Mouse (Mus musculus): ENCODE results near the gene Fkbp4. TPM values are rescaled to one million over a fixed set of nuclear protein-coding genes. Genes with fewer than 3 reads are reported as not detected.

Fkbp4 gene
- total and polyA plus RNA-seq, 3 experiments, result 206 to 359 (median 351) TPM

GRCm38 (mm10) chr6:128469451-128469850 is 31.0 kb upstream of the Fkbp4 start:
- peak; percentile 18 to 34 for DNase-seq
- intact Hi-C loops (cut with DNase I), result no loop called here
- Histone ChIP-seq H3K4me1 (ENCODE audit: control insufficient read depth, insufficient read depth, low read length) (no peaks in the 10 kb centered on the region), H3K9ac (ENCODE audit: low read depth, low read length) (no peak overlapping the region), H3K79me2 (replicated peaks; ENCODE audit: control insufficient read depth, insufficient read depth, low read length) (no peaks in the 10 kb centered on the region), H3K27me3 (ENCODE audit: control insufficient read depth, insufficient read depth, low read length) (no peaks in the 10 kb centered on the region), H3K27ac (no peak overlapping the region), H3K36me3 (ENCODE audit: control insufficient read depth, insufficient read depth, low read length) (no peaks in the 10 kb centered on the region), H3K4me3 (no peak overlapping the region)
- 4% methylated on average over 12 of the region's 12 CpGs for WGBS
- TF ChIP-seq EP300 (IDR thresholded peaks at IDR 0.05; ENCODE audit: insufficient read depth, low read depth, low read length), result no peak
- no peak for TF ChIP-seq POLR2A (IDR thresholded peaks at IDR 0.05; ENCODE audit: insufficient read depth, low read depth, low read length)
- TF ChIP-seq CTCF (IDR thresholded peaks at IDR 0.05), result no peak

GRCm38 (mm10) chr6:128467298-128467697 is 28.8 kb upstream of the Fkbp4 start:
- intact Hi-C loops (cut with DNase I), result no loop called here
- H3K79me2 ChIP-seq (replicated peaks; ENCODE audit: control insufficient read depth, insufficient read depth, low read length), result no peaks in the 10 kb centered on the region
- H3K36me3 ChIP-seq (ENCODE audit: control insufficient read depth, insufficient read depth, low read length), result no peaks in the 10 kb centered on the region
- H3K4me3 ChIP-seq, result no peak overlapping the region
- H3K27me3 ChIP-seq (ENCODE audit: control insufficient read depth, insufficient read depth, low read length), result no peaks in the 10 kb centered on the region
- no peaks in the 10 kb centered on the region for H3K4me1 ChIP-seq (ENCODE audit: control insufficient read depth, insufficient read depth, low read length)
- H3K9ac ChIP-seq (ENCODE audit: low read depth, low read length), result no peak overlapping the region
- TF ChIP-seq EP300 (IDR thresholded peaks at IDR 0.05; ENCODE audit: insufficient read depth, low read depth, low read length), result no peak
- peak; percentile 51 for TF ChIP-seq CTCF (IDR thresholded peaks at IDR 0.05)
- DNase-seq, result no peak
- WGBS, result 43% methylated on average over 2 of the region's 2 CpGs
- H3K27ac ChIP-seq, result no peak overlapping the region

- TF ChIP-seq CTCF (IDR thresholded peaks at IDR 0.05) (no peak), POLR2A (IDR thresholded peaks at IDR 0.05; ENCODE audit: insufficient read depth, low read depth, low read length) (no peak), EP300 (IDR thresholded peaks at IDR 0.05; ENCODE audit: insufficient read depth, low read depth, low read length) (no peak)
- no peak for DNase-seq
- intact Hi-C loops (cut with DNase I), result no loop called here
- no peaks in the 10 kb centered on the region for H3K79me2 ChIP-seq (replicated peaks; ENCODE audit: control insufficient read depth, insufficient read depth, low read length)
- H3K36me3 ChIP-seq (ENCODE audit: control insufficient read depth, insufficient read depth, low read length), result no peaks in the 10 kb centered on the region
- no peak overlapping the region for H3K9ac ChIP-seq (ENCODE audit: low read depth, low read length)
- H3K4me3 ChIP-seq, result no peak overlapping the region
- no peak overlapping the region for H3K27ac ChIP-seq
- H3K27me3 ChIP-seq (ENCODE audit: control insufficient read depth, insufficient read depth, low read length), result no peaks in the 10 kb centered on the region
- no peaks in the 10 kb centered on the region for H3K4me1 ChIP-seq (ENCODE audit: control insufficient read depth, insufficient read depth, low read length)
- 44% methylated on average over 3 of the region's 3 CpGs for WGBS
Measured at GRCm38 (mm10) chr6:128466563-128466962, 28.1 kb upstream of the Fkbp4 start.

- WGBS, result 64% methylated on average over 7 of the region's 7 CpGs
- H3K79me2 ChIP-seq (replicated peaks; ENCODE audit: control insufficient read depth, insufficient read depth, low read length), result no peaks in the 10 kb centered on the region
- no peak for DNase-seq
- no peak overlapping the region for H3K4me3 ChIP-seq
- H3K27me3 ChIP-seq (ENCODE audit: control insufficient read depth, insufficient read depth, low read length), result no peaks in the 10 kb centered on the region
- no peak overlapping the region for H3K27ac ChIP-seq
- no peaks in the 10 kb centered on the region for H3K36me3 ChIP-seq (ENCODE audit: control insufficient read depth, insufficient read depth, low read length)
- intact Hi-C loops (cut with DNase I), result no loop called here
- no peak overlapping the region for H3K9ac ChIP-seq (ENCODE audit: low read depth, low read length)
- no peaks in the 10 kb centered on the region for H3K4me1 ChIP-seq (ENCODE audit: control insufficient read depth, insufficient read depth, low read length)
- TF ChIP-seq CTCF (IDR thresholded peaks at IDR 0.05) (no peak), EP300 (IDR thresholded peaks at IDR 0.05; ENCODE audit: insufficient read depth, low read depth, low read length) (no peak), POLR2A (IDR thresholded peaks at IDR 0.05; ENCODE audit: insufficient read depth, low read depth, low read length) (no peak)
Measured at GRCm38 (mm10) chr6:128466043-128466442, 27.6 kb upstream of the Fkbp4 start.

- Histone ChIP-seq H3K36me3 (ENCODE audit: control insufficient read depth, insufficient read depth, low read length) (no peaks in the 10 kb centered on the region), H3K4me3 (no peak overlapping the region), H3K27me3 (ENCODE audit: control insufficient read depth, insufficient read depth, low read length) (no peaks in the 10 kb centered on the region), H3K27ac (no peak overlapping the region), H3K9ac (ENCODE audit: low read depth, low read length) (no peak overlapping the region), H3K79me2 (replicated peaks; ENCODE audit: control insufficient read depth, insufficient read depth, low read length) (no peaks in the 10 kb centered on the region), H3K4me1 (ENCODE audit: control insufficient read depth, insufficient read depth, low read length) (no peaks in the 10 kb centered on the region)
- intact Hi-C loops (cut with DNase I), result no loop called here
- TF ChIP-seq POLR2A (IDR thresholded peaks at IDR 0.05; ENCODE audit: insufficient read depth, low read depth, low read length) (no peak), EP300 (IDR thresholded peaks at IDR 0.05; ENCODE audit: insufficient read depth, low read depth, low read length) (no peak), CTCF (IDR thresholded peaks at IDR 0.05) (no peak)
- 74% methylated on average over 4 of the region's 4 CpGs for WGBS
- no peak for DNase-seq
Measured at GRCm38 (mm10) chr6:128464996-128465395, 26.5 kb upstream of the Fkbp4 start.

- H3K79me2 ChIP-seq (replicated peaks; ENCODE audit: control insufficient read depth, insufficient read depth, low read length), result no peaks in the 10 kb centered on the region
- no peak overlapping the region for H3K4me3 ChIP-seq
- no peak overlapping the region for H3K9ac ChIP-seq (ENCODE audit: low read depth, low read length)
- no peak overlapping the region for H3K27ac ChIP-seq
- DNase-seq, result no peak
- intact Hi-C loops (cut with DNase I), result no loop called here
- H3K4me1 ChIP-seq (ENCODE audit: control insufficient read depth, insufficient read depth, low read length), result no peaks in the 10 kb centered on the region
- no peaks in the 10 kb centered on the region for H3K36me3 ChIP-seq (ENCODE audit: control insufficient read depth, insufficient read depth, low read length)
- H3K27me3 ChIP-seq (ENCODE audit: control insufficient read depth, insufficient read depth, low read length), result no peaks in the 10 kb centered on the region
- TF ChIP-seq POLR2A (IDR thresholded peaks at IDR 0.05; ENCODE audit: insufficient read depth, low read depth, low read length), result no peak
- TF ChIP-seq CTCF (IDR thresholded peaks at IDR 0.05), result no peak
- TF ChIP-seq EP300 (IDR thresholded peaks at IDR 0.05; ENCODE audit: insufficient read depth, low read depth, low read length), result no peak
Measured at GRCm38 (mm10) chr6:128461606-128462005, 23.1 kb upstream of the Fkbp4 start.
